Mouse (Mus musculus): ENCODE data around the gene Efemp2. TPM values are rescaled to one million over a fixed set of nuclear protein-coding genes. Genes with fewer than 3 reads are reported as not detected.

The Efemp2 gene
- polyA plus RNA-seq (2015; fragmentation: Nextera tagmentation; extraction: Ambion mirVana) = 41.3 and 45.9 TPM in 2 replicates

DNA sequence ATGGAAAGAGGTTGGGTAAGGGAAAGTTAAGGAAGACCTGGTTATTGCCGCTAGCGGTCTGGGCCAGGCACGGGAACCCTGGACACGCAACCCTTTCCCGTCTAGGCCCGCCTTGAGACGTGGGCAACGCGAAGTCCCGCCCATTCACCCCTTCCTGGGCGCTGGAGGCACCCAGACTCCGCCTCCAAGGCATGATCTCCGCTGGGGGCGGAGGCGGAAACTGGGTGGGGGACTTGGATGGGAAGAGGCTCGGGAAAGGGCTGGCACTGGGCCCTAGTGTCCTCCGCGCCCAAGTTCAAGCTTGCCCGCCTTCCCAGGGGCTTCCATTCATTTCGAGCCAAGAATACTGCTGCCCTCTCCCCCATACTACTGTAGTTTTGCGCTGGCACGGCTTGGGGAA, at the start of gene Efemp2:
Gene Efemp2, plus strand, starts transcription at position 235 of the 400 bp plus-strand sequence.
- ATAC-seq (replicated peaks) = peak; percentile 55; the same call in 1 of the 2 replicates
- Histone ChIP-seq H3K4me2 (peak within 1 kb of the TSS; percentile 87), H3K9me3 (no peaks in the 10 kb centered on the region), H3K9ac (peak within 1 kb of the TSS; percentile 51), H3K4me3 (peak within 1 kb of the TSS; percentile 51), H3K27ac (peak within 1 kb of the TSS; percentile 53), H3K36me3 (replicated peaks) (no peaks in the 10 kb centered on the region), H3K4me1 (peaks cover 23% of the 10 kb centered on the region), H3K27me3 (replicated peaks) (no peaks in the 10 kb centered on the region)
- WGBS = 2% methylated on average over 22 of the region's 22 CpGs

- under 1% methylated on average over 44 of the region's 48 CpGs for WGBS
- ATAC-seq (replicated peaks) = peak; percentile 48
- H3K36me3 ChIP-seq (replicated peaks) = peaks cover 14% of the 10 kb centered on the region; the same call in 1 of the 2 replicates
Observed at GRCm38 (mm10) chr19:5424092-5424781, 49.5 kb upstream of the Efemp2 start.

DNA sequence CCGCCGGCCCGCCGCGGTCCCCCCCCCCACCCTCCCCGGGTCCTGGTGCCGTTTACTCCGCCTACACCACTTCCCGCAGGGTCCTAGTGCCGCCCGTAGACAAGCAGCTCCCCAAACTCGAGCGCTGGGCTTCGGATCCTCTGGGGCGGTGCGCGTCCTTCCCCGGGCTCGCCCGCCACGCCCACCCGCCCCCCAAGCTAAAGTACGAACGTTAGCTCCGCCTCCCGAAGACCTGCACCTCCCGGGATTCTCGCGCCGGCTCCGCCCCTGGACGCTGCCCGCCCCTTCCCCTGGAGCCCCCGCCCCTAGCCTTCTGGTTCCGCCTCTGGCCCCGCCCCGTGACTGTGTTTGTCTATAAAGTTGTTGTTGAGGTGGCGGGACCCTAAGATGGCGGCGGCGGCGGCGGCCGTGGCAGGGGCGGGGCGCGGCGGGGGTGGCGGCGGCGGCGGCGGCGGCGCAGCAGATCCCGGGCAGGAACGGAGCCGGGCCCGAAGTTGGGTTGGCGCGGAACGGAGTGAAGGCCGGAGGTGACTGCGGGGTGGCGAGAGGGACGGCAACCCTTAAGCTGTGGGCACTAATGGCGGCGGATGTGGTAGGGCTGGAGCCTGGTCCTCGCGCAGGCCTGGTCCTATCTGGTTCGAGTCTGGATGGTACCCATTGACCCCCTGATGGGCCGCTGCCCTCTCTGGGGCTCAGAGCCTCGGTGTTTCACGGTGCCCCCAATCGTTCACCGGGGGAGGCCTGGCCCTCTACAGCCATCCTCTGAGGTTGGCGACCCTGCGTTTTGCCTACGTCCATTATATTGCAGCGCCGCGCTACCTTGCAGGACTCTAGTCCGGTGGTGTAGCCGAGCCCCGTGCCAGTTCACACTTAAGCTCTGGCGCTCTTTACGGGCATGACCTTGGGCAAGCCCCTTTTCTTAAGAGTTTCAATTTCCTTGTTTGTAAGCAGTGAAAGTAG, 48.7 kb upstream of the Efemp2 start, which contains the start of the genes Drap1 and AI837181:
Gene Drap1, minus strand, starts transcription at position 198 of the 960 bp plus-strand sequence.
Gene AI837181, plus strand, starts transcription at position 363 of the 960 bp plus-strand sequence.
- ATAC-seq (replicated peaks) = peak; percentile 93
- no peaks in the 10 kb centered on the region for H3K9me3 ChIP-seq
- peak within 1 kb of the TSS; percentile 64 for H3K4me3 ChIP-seq
- H3K27ac ChIP-seq = peak within 1 kb of the TSS; percentile 88
- WGBS = under 1% methylated on average over 79 of the region's 87 CpGs
- H3K4me1 ChIP-seq = peaks cover 39% of the 10 kb centered on the region
- H3K27me3 ChIP-seq (replicated peaks) = no peaks in the 10 kb centered on the region
- H3K9ac ChIP-seq = peak within 1 kb of the TSS; percentile 85
- peaks cover 14% of the 10 kb centered on the region; the same call in 1 of the 2 replicates for H3K36me3 ChIP-seq (replicated peaks)
- H3K4me2 ChIP-seq = peak within 1 kb of the TSS; percentile 84

More at GRCm38 (mm10) chr19:5424092-5424781, 49.5 kb upstream of the Efemp2 start:
- Histone ChIP-seq H3K27me3 (replicated peaks) (no peaks in the 10 kb centered on the region), H3K4me3 (peak overlapping the region; percentile 64), H3K9me3 (no peaks in the 10 kb centered on the region), H3K4me1 (peaks cover 39% of the 10 kb centered on the region), H3K9ac (peak overlapping the region; percentile 85), H3K4me2 (peak overlapping the region; percentile 84), H3K27ac (peak overlapping the region; percentile 88)

- ATAC-seq (replicated peaks) = no peak
- H3K27me3 ChIP-seq (replicated peaks) = no peaks in the 10 kb centered on the region
- H3K4me2 ChIP-seq = peak overlapping the region; percentile 84
- 89% methylated on average over 18 of the region's 18 CpGs for WGBS
- H3K4me3 ChIP-seq = peak overlapping the region; percentile 64
- H3K36me3 ChIP-seq (replicated peaks) = peaks cover 10% of the 10 kb centered on the region; the same call in 1 of the 2 replicates
- H3K9me3 ChIP-seq = no peaks in the 10 kb centered on the region
- peaks cover 39% of the 10 kb centered on the region for H3K4me1 ChIP-seq
- peak overlapping the region; percentile 88 for H3K27ac ChIP-seq
- H3K9ac ChIP-seq = peak overlapping the region; percentile 85
Observed at GRCm38 (mm10) chr19:5425906-5426565, 47.7 kb upstream of the Efemp2 start.

DNA sequence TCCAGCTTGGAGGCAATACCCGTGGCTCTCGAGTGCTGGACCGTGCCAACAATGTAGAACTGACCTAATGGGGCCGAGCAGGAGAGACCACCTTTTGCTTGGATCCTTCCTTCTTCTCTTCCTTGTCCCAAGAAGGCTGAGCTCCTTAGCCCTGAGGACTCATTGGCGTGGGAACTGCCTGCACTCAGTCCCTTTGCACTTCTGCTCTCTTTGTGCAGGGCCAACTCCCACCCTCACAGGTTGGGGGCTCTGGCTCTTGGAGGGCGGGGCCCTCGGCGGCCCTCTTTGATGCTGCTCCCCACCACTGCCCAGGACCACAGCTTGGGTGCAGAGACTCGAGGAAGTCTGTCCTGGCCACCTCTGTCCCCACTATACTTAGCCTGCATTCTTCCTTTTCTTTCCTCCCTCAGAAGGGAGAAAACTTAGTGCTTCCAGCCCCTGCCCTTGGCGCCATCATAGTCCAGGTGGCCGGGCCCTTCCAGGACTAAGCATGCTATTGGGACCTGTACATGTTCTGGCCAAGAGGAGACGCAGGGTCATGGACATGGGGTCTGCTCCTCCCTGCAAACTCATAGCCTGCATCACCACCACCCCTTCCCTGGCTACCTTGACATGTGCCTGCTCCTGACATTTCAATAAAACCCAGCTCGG, 47.0 kb upstream of the Efemp2 start:
- H3K9ac ChIP-seq = no peak overlapping the region
- ATAC-seq (replicated peaks) = no peak
- 93% methylated on average over 13 of the region's 13 CpGs for WGBS

GRCm38 (mm10) chr19:5428083-5428482, 45.7 kb upstream of the Efemp2 start:
- ATAC-seq (replicated peaks) = no peak
- H3K27ac ChIP-seq = no peak overlapping the region
- no peak overlapping the region for H3K9ac ChIP-seq
- 94% methylated on average over 2 of the region's 2 CpGs for WGBS
- no peak overlapping the region for H3K4me2 ChIP-seq
- H3K4me3 ChIP-seq = no peak overlapping the region
- H3K36me3 ChIP-seq (replicated peaks) = peaks cover 10% of the 10 kb centered on the region; the same call in 1 of the 2 replicates
- no peaks in the 10 kb centered on the region for H3K9me3 ChIP-seq
- H3K27me3 ChIP-seq (replicated peaks) = no peaks in the 10 kb centered on the region
- peaks cover 30% of the 10 kb centered on the region for H3K4me1 ChIP-seq

More for the DNA sequence above, 47.0 kb upstream of the Efemp2 start:
- H3K4me2 ChIP-seq = peak overlapping the region; percentile 84; the same call in 1 of the 2 replicates
- H3K27ac ChIP-seq = no peak overlapping the region
- peaks cover 39% of the 10 kb centered on the region for H3K4me1 ChIP-seq
- H3K36me3 ChIP-seq (replicated peaks) = peaks cover 10% of the 10 kb centered on the region; the same call in 1 of the 2 replicates
- H3K9me3 ChIP-seq = no peaks in the 10 kb centered on the region
- H3K27me3 ChIP-seq (replicated peaks) = no peaks in the 10 kb centered on the region
- H3K4me3 ChIP-seq = peak overlapping the region; percentile 64; the same call in 1 of the 2 replicates

DNA sequence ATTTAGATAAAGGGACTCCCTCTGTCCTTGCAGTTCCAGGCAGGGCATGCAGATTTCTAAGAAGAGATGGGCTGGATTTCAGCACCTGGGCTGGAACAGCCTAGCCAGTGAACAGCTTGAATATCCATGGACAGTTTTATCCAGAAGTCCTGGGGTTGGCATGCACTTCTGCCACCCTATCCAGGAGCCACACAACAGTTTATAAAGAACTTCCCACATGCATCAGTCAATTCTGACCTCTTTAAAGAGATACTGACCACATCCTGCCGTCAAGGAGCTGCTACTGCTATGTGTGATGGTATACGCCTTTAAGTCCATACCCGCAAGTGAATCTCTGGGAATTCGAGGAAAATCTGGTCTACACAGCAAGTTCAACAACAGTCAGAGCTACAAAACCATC, 44.5 kb upstream of the Efemp2 start:
- ATAC-seq (replicated peaks) = no peak
- Histone ChIP-seq H3K27me3 (replicated peaks) (no peaks in the 10 kb centered on the region), H3K4me2 (no peak overlapping the region), H3K4me3 (no peak overlapping the region), H3K9me3 (no peaks in the 10 kb centered on the region), H3K9ac (no peak overlapping the region), H3K27ac (no peak overlapping the region), H3K4me1 (peaks cover 30% of the 10 kb centered on the region), H3K36me3 (replicated peaks) (peaks cover 10% of the 10 kb centered on the region; the same call in 1 of the 2 replicates)
- WGBS = 88% methylated on average over 4 of the region's 4 CpGs

- no peak overlapping the region for H3K4me3 ChIP-seq
- no peak for ATAC-seq (replicated peaks)
- H3K27me3 ChIP-seq (replicated peaks) = no peaks in the 10 kb centered on the region
- peaks cover 10% of the 10 kb centered on the region; the same call in 1 of the 2 replicates for H3K36me3 ChIP-seq (replicated peaks)
- no peak overlapping the region for H3K9ac ChIP-seq
- WGBS = 76% methylated on average over 8 of the region's 8 CpGs
- no peak overlapping the region for H3K4me2 ChIP-seq
- no peaks in the 10 kb centered on the region for H3K9me3 ChIP-seq
- H3K4me1 ChIP-seq = peaks cover 30% of the 10 kb centered on the region
- no peak overlapping the region for H3K27ac ChIP-seq
Observed at GRCm38 (mm10) chr19:5429806-5430205, 43.9 kb upstream of the Efemp2 start.

DNA sequence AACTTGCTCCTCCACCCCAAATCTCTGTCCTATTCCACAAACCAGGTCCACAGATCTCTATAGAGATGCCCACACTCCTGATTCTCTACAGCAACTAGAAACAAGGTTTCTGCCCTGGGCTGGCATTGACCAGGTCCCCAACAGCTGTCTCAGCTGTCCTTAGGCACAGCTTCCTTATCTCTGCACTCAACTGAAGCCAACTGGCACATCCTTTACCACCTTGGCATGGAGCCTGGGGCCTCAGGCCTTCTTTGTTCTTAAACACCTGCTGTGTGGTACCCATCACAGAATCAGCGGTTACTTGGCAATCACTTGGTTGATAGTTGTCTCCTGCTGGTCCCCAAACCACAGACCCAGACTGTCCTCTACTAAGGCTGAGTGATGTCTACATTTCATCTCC, 43.3 kb upstream of the Efemp2 start:
- ATAC-seq (replicated peaks) = no peak
- no peak overlapping the region for H3K9ac ChIP-seq
- H3K4me1 ChIP-seq = peaks cover 30% of the 10 kb centered on the region
- no peak overlapping the region for H3K4me2 ChIP-seq
- no peak overlapping the region for H3K27ac ChIP-seq
- WGBS = 84% methylated on average over 1 of the region's 1 CpGs
- H3K27me3 ChIP-seq (replicated peaks) = no peaks in the 10 kb centered on the region
- peaks cover 10% of the 10 kb centered on the region; the same call in 1 of the 2 replicates for H3K36me3 ChIP-seq (replicated peaks)
- H3K9me3 ChIP-seq = no peaks in the 10 kb centered on the region
- no peak overlapping the region for H3K4me3 ChIP-seq

- no peaks in the 10 kb centered on the region for H3K9me3 ChIP-seq
- H3K4me3 ChIP-seq = no peak overlapping the region
- no peak overlapping the region for H3K9ac ChIP-seq
- H3K4me2 ChIP-seq = no peak overlapping the region
- ATAC-seq (replicated peaks) = no peak
- no peaks in the 10 kb centered on the region for H3K27me3 ChIP-seq (replicated peaks)
- peaks cover 1% of the 10 kb centered on the region; the same call in 1 of the 2 replicates for H3K36me3 ChIP-seq (replicated peaks)
- peaks cover 16% of the 10 kb centered on the region for H3K4me1 ChIP-seq
- no peak overlapping the region for H3K27ac ChIP-seq
- WGBS = 79% methylated on average over 4 of the region's 4 CpGs
Observed at GRCm38 (mm10) chr19:5431911-5432464, 41.8 kb upstream of the Efemp2 start.

All from midbrain, embryonic 15.5 days (tissue).